Mouse (Mus musculus): ENCODE results near the gene Gpr161. TPM values are rescaled to one million over a fixed set of nuclear protein-coding genes. Genes with fewer than 3 reads are reported as not detected.
"Not testable (repeated sequence)": the region's sequence is repeated elsewhere in the genome, so short reads cannot be mapped to it uniquely, and the experiment has no call there.

The Gpr161 gene
- polyA plus RNA-seq, 1 experiment from 2014 or later, result 2.0 TPM

DNA sequence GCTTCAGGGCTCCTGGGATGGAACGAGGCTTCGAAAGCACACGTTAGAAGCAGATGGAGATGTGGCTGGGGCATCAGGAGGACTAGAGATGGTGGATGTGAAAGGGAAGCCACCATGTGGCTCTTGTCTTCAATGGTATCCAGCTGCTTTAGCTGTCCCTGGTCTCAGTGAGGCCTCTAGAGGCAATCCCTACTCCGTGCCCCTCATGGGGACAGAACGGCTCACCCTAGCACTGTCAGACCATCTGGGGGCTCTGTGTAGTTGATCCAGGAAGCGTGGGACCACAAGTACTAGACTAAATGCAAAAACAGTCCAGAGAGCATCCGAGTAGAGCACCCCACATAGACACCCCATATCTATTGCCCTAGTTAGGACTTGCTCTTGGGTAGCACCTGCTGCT lies 26.3 kb downstream of the Gpr161 start:
- H3K4me3 ChIP-seq (ENCODE audit: low read depth, low read length), result no peak overlapping the region
- H3K9me3 ChIP-seq (ENCODE audit: control insufficient read depth, low read length), result no peaks in the 10 kb centered on the region
- no peaks in the 10 kb centered on the region for H3K27me3 ChIP-seq (ENCODE audit: control insufficient read depth, insufficient read depth, low read length)
- no peak overlapping the region for H3K9ac ChIP-seq (ENCODE audit: low read length)
- peaks cover 3% of the 10 kb centered on the region; the same call in 1 of the 2 replicates for H3K36me3 ChIP-seq (ENCODE audit: control insufficient read depth, insufficient read depth, low read length)
- DNase-seq (ENCODE audit: low spot score) (no peak), ATAC-seq (ENCODE audit: insufficient read depth, low FRiP score, low TSS enrichment) (no peak)
- no peak overlapping the region for H3K27ac ChIP-seq (ENCODE audit: low read depth, low read length)
- 86% methylated on average over 7 of the region's 7 CpGs for WGBS
- H3K4me2 ChIP-seq (ENCODE audit: low read depth), result no peak overlapping the region
- H3K4me1 ChIP-seq (ENCODE audit: control insufficient read depth, insufficient read depth, low read length), result no peaks in the 10 kb centered on the region

DNA sequence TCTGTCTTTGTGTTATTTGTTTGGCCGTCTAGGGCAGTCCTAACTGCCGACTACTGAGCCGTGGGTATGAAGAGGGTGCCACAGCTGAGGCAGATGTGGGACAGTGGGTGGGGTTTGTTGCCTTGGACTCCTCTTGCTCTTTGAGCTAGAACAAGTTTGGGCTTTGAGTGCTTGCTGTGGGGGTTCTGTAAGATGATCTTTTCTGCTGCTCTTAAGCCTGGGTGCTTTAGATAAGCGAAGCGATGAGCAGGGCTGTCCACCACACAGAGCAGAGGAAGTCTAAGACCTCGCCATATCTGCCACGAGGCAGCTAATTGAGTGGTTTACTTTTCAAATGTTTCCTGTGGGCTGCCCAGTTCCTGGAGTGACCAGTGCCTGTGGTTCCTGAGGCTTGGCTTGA lies 27.3 kb downstream of the Gpr161 start:
- no peaks in the 10 kb centered on the region for H3K9me3 ChIP-seq (ENCODE audit: control insufficient read depth, low read length)
- no peaks in the 10 kb centered on the region for H3K27me3 ChIP-seq (ENCODE audit: control insufficient read depth, insufficient read depth, low read length)
- DNase-seq (ENCODE audit: low spot score) (no peak), ATAC-seq (ENCODE audit: insufficient read depth, low FRiP score, low TSS enrichment) (no peak)
- H3K4me2 ChIP-seq (ENCODE audit: low read depth), result no peak overlapping the region
- H3K4me1 ChIP-seq (ENCODE audit: control insufficient read depth, insufficient read depth, low read length), result no peaks in the 10 kb centered on the region
- 86% methylated on average over 7 of the region's 7 CpGs for WGBS
- H3K27ac ChIP-seq (ENCODE audit: low read depth, low read length), result no peak overlapping the region
- peaks cover 3% of the 10 kb centered on the region; the same call in 1 of the 2 replicates for H3K36me3 ChIP-seq (ENCODE audit: control insufficient read depth, insufficient read depth, low read length)
- no peak overlapping the region for H3K9ac ChIP-seq (ENCODE audit: low read length)
- H3K4me3 ChIP-seq (ENCODE audit: low read depth, low read length), result no peak overlapping the region

DNA sequence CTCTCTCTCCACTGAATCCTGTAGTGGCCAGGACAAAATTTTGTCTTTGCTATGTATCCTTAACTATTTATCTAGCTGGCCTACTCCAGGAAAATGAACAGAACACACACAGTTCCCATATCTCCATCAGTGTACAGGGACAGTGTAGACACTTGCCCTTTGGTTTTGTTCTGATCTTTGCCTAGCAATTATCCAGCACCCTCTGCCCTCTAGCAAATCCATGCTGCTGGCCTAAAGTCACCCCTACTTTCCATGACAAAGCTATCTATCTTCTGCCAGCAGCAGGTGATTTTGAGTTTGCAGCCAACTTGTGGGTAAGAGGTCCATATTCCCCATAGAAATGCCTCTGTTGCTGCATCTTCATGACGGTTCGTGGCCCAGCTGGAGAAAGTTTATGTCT lies 31.8 kb downstream of the Gpr161 start:
- no peaks in the 10 kb centered on the region for H3K9me3 ChIP-seq (ENCODE audit: control insufficient read depth, low read length)
- no peak overlapping the region for H3K4me3 ChIP-seq (ENCODE audit: low read depth, low read length)
- no peak overlapping the region for H3K27ac ChIP-seq (ENCODE audit: low read depth, low read length)
- 83% methylated on average over 2 of the region's 2 CpGs for WGBS
- ATAC-seq (ENCODE audit: insufficient read depth, low FRiP score, low TSS enrichment) (no peak), DNase-seq (ENCODE audit: low spot score) (no peak)
- no peaks in the 10 kb centered on the region for H3K27me3 ChIP-seq (ENCODE audit: control insufficient read depth, insufficient read depth, low read length)
- H3K36me3 ChIP-seq (ENCODE audit: control insufficient read depth, insufficient read depth, low read length), result 0 out of 2 replicates have a peak, but pooled peaks cover 2% of the 10 kb centered on the region
- H3K4me2 ChIP-seq (ENCODE audit: low read depth), result no peak overlapping the region
- H3K9ac ChIP-seq (ENCODE audit: low read length), result no peak overlapping the region
- no peaks in the 10 kb centered on the region for H3K4me1 ChIP-seq (ENCODE audit: control insufficient read depth, insufficient read depth, low read length)

DNA sequence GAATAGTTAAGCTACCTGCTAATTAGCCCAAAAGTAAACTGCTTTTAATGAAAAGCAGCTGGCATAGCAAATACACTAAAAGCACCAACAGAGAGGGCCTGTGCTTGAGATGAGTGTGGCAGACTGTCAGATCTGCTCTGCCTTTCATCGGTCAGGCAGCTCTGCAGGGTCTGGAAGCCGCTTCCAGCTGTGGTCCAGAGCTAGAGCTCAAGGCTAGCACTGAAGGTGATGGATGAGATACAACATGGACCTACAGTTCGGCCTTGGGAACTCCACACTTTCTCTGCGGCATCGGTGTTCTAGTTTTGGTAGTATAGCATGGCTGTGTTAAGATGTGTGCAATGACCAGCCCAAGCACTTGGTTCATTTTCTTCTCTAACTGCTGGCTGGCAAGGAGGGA lies 32.2 kb downstream of the Gpr161 start:
- no peaks in the 10 kb centered on the region for H3K4me1 ChIP-seq (ENCODE audit: control insufficient read depth, insufficient read depth, low read length)
- H3K27ac ChIP-seq (ENCODE audit: low read depth, low read length), result no peak overlapping the region
- no peak for ATAC-seq (ENCODE audit: insufficient read depth, low FRiP score, low TSS enrichment)
- WGBS, result 81% methylated on average over 5 of the region's 5 CpGs
- no peak for DNase-seq (ENCODE audit: low spot score)
- H3K9me3 ChIP-seq (ENCODE audit: control insufficient read depth, low read length), result no peaks in the 10 kb centered on the region
- H3K36me3 ChIP-seq (ENCODE audit: control insufficient read depth, insufficient read depth, low read length), result 0 out of 2 replicates have a peak, but pooled peaks cover 2% of the 10 kb centered on the region
- H3K9ac ChIP-seq (ENCODE audit: low read length), result no peak overlapping the region
- no peaks in the 10 kb centered on the region for H3K27me3 ChIP-seq (ENCODE audit: control insufficient read depth, insufficient read depth, low read length)
- no peak overlapping the region for H3K4me2 ChIP-seq (ENCODE audit: low read depth)
- H3K4me3 ChIP-seq (ENCODE audit: low read depth, low read length), result no peak overlapping the region

DNA sequence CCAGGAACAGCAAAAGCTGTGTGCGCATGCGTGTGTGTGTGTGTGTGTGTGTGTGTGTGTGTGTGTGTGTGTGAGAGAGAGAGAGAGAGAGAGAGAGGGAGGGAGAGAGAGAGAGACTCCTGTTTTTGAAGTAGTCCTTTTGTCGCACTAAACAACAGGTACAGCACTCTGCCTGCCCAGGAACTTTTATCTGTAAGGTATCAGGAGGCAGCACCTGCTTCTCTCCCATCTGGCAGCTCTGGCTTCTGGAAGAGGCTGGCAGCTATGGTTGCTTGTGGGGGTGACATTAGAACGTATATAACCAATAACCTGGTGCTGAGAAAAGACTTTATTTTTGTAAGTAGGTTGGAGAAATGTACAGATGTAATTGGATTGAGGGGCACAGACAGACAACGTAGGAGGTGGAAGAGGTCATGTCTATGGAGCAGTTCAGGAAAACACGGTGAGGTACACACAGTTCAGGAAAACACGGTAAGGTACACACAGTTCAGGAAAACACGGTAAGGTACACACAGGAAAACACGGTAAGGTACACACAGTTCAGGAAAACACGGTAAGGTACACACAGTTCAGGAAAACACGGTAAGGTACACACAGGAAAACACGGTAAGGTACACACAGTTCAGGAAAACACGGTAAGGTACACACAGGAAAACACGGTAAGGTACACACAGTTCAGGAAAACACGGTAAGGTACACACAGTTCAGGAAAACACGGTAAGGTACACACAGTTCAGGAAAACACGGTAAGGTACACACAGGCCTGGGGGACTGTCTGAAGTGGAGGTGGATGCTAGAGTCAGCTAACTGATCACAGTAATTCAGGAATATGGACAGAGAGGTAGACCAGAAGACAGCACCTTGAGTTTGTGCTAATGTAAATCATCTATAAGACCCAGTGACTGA lies 33.0 kb downstream of the Gpr161 start:
- not testable (repeated sequence) for H3K4me2 ChIP-seq (ENCODE audit: low read depth); DNase-seq (ENCODE audit: low spot score); H3K4me1 ChIP-seq (ENCODE audit: control insufficient read depth, insufficient read depth, low read length); H3K27ac ChIP-seq (ENCODE audit: low read depth, low read length); H3K4me3 ChIP-seq (ENCODE audit: low read depth, low read length); H3K27me3 ChIP-seq (ENCODE audit: control insufficient read depth, insufficient read depth, low read length); ATAC-seq (ENCODE audit: insufficient read depth, low FRiP score, low TSS enrichment); H3K36me3 ChIP-seq (ENCODE audit: control insufficient read depth, insufficient read depth, low read length); H3K9ac ChIP-seq (ENCODE audit: low read length); H3K9me3 ChIP-seq (ENCODE audit: control insufficient read depth, low read length)
- WGBS, result 96% methylated on average over 17 of the region's 17 CpGs

DNA sequence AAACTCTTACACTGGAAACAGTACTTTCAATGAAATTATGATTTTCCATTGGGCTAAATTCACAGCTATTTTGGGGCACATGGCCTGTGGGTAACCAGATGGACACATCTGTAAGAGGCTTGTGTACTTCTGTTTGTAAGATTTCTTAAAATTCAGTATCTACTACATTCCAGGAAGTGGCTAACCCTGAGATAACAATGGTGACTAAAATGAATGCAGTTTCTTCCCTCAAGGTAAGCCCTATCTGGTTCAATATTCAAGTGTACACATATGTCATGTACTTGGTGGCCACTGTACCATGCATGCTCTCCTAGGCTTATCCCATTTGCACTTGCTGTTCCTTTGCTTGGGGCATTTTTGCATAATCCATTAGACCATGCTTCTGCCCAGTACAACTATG lies 35.3 kb downstream of the Gpr161 start:
- no peak for DNase-seq (ENCODE audit: low spot score)
- H3K27me3 ChIP-seq (ENCODE audit: control insufficient read depth, insufficient read depth, low read length), result no peaks in the 10 kb centered on the region
- no peak overlapping the region for H3K4me3 ChIP-seq (ENCODE audit: low read depth, low read length)
- no peaks in the 10 kb centered on the region for H3K4me1 ChIP-seq (ENCODE audit: control insufficient read depth, insufficient read depth, low read length)
- no peak for ATAC-seq (ENCODE audit: insufficient read depth, low FRiP score, low TSS enrichment)
- H3K9me3 ChIP-seq (ENCODE audit: control insufficient read depth, low read length), result no peaks in the 10 kb centered on the region
- no peaks in the 10 kb centered on the region for H3K36me3 ChIP-seq (ENCODE audit: control insufficient read depth, insufficient read depth, low read length)
- no peak overlapping the region for H3K27ac ChIP-seq (ENCODE audit: low read depth, low read length)
- H3K4me2 ChIP-seq (ENCODE audit: low read depth), result no peak overlapping the region
- no peak overlapping the region for H3K9ac ChIP-seq (ENCODE audit: low read length)

DNA sequence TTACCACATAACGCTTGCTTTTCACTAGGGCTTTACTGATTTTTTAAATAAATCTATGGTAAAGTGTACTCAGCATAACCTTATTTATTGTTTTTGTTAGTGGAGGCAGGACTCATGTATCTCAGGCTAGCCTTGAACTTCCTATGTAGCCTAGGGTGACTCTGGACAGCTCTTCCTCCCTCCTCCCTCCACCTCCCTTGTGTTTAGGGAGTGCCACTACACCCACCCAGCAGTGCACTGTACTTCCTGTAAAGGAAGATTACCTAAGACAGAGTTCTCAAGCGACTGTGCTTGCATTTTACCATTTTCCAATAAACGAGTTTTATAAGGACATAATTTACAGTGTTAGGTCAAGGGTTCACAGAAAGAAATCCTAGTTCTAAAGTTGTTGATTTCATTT lies 37.2 kb downstream of the Gpr161 start:
- no peak for DNase-seq (ENCODE audit: low spot score)
- Histone ChIP-seq H3K9ac (ENCODE audit: low read length) (no peak overlapping the region), H3K4me2 (ENCODE audit: low read depth) (no peak overlapping the region), H3K36me3 (ENCODE audit: control insufficient read depth, insufficient read depth, low read length) (no peaks in the 10 kb centered on the region), H3K27ac (ENCODE audit: low read depth, low read length) (no peak overlapping the region), H3K27me3 (ENCODE audit: control insufficient read depth, insufficient read depth, low read length) (no peaks in the 10 kb centered on the region), H3K4me3 (ENCODE audit: low read depth, low read length) (no peak overlapping the region), H3K4me1 (ENCODE audit: control insufficient read depth, insufficient read depth, low read length) (no peaks in the 10 kb centered on the region), H3K9me3 (ENCODE audit: control insufficient read depth, low read length) (no peaks in the 10 kb centered on the region)
- no peak for ATAC-seq (ENCODE audit: insufficient read depth, low FRiP score, low TSS enrichment)
- 86% methylated on average over 3 of the region's 3 CpGs for WGBS

DNA sequence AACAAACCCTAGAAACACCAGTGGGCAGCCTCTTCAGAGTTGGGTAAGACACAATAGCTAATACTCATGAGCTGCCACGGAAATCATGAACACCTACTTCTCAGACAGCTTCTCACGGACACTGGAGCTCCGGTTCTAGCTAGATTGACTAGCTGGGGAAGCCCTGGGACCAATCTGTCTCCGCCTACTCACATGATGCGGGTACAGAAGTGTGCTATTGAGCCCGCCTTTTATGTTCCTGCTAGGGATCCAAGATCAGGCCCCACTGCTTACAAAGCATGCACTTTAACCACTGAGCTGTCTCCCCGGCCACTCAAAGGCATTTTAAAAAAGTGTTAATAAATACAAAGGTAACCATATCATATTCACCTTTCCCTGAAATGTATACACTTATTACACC lies 46.5 kb downstream of the Gpr161 start:
- 72% methylated on average over 7 of the region's 7 CpGs for WGBS

DNA sequence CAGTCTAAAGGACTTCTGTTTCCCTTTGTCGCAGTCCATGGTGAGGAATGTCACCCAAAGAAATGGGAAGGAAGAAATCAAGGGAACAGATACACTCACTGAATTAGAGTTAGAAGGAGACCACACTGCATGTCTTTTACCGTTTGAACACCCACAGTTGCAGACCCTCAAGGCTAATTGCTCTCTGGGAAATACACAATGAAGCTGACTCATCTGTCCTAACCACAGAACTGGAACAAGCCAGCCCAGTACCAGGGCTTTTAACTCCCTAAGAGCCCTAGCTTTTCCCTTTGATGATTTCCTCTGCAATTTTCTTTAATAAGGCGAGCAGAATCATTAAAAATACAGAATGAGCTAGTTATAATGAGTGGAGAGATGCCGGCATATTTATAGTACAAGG lies 48.9 kb downstream of the Gpr161 start:
- Histone ChIP-seq H3K4me1 (ENCODE audit: control insufficient read depth, insufficient read depth, low read length) (no peaks in the 10 kb centered on the region), H3K9me3 (ENCODE audit: control insufficient read depth, low read length) (no peaks in the 10 kb centered on the region), H3K27me3 (ENCODE audit: control insufficient read depth, insufficient read depth, low read length) (no peaks in the 10 kb centered on the region), H3K36me3 (ENCODE audit: control insufficient read depth, insufficient read depth, low read length) (no peaks in the 10 kb centered on the region), H3K4me2 (ENCODE audit: low read depth) (no peak overlapping the region), H3K4me3 (ENCODE audit: low read depth, low read length) (no peak overlapping the region), H3K27ac (ENCODE audit: low read depth, low read length) (no peak overlapping the region), H3K9ac (ENCODE audit: low read length) (no peak overlapping the region)
- no peak for ATAC-seq (ENCODE audit: insufficient read depth, low FRiP score, low TSS enrichment)
- DNase-seq (ENCODE audit: low spot score), result no peak
- 64% methylated on average over 4 of the region's 4 CpGs for WGBS

More for the DNA sequence above, 46.5 kb downstream of the Gpr161 start:
- ATAC-seq (ENCODE audit: insufficient read depth, low FRiP score, low TSS enrichment), result no peak
- DNase-seq (ENCODE audit: low spot score), result no peak
- H3K27me3 ChIP-seq (ENCODE audit: control insufficient read depth, insufficient read depth, low read length), result no peaks in the 10 kb centered on the region
- no peaks in the 10 kb centered on the region for H3K9me3 ChIP-seq (ENCODE audit: control insufficient read depth, low read length)
- no peak overlapping the region for H3K27ac ChIP-seq (ENCODE audit: low read depth, low read length)
- no peak overlapping the region for H3K9ac ChIP-seq (ENCODE audit: low read length)
- H3K36me3 ChIP-seq (ENCODE audit: control insufficient read depth, insufficient read depth, low read length), result no peaks in the 10 kb centered on the region
- H3K4me2 ChIP-seq (ENCODE audit: low read depth), result no peak overlapping the region
- no peak overlapping the region for H3K4me3 ChIP-seq (ENCODE audit: low read depth, low read length)
- no peaks in the 10 kb centered on the region for H3K4me1 ChIP-seq (ENCODE audit: control insufficient read depth, insufficient read depth, low read length)

All from neural tube, embryonic 11.5 days (tissue).